Mouse (Mus musculus): ENCODE results near the gene Amotl1. TPM values are rescaled to one million over a fixed set of nuclear protein-coding genes. Genes with fewer than 3 reads are reported as not detected.

Gene Amotl1
- polyA plus RNA-seq, 1 experiment from 2014 or later: 9.5 TPM

- H3K27ac ChIP-seq (ENCODE audit: low read depth, low read length): no peak overlapping the region
Measured at GRCm38 (mm10) chr9:14544034-14544757, 100.7 kb downstream of the Amotl1 start.

DNA sequence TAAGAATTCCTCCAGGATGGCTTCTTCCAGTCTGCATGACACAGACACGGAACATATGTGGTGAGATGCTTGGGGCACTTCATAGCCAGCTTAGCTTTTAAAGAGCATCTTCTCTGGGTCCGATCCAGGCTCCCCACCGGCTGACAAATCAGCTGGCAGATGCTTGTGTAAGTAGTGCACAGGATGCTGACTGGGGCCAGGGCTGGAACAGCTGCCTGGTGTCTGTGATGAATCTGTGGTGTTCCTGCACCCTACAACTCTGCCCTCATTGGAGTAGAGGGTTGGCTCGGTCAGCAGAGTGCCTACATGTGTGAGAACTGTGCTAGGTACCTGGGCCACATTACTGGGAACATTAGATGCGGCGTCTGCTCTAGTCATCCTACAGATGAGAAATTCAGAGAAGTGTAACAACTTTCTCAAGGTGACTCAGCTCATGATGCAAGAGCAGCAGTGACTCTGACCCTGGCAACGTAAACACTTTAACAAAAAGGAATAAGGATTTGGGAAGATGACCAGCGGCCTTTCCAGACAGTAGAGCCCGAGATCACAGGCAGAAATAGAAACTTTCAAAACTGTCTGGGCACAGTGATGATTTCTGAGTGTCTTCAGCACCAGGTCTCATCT, 109.9 kb downstream of the Amotl1 start:
- 71% methylated on average over 9 of the region's 9 CpGs for WGBS
- Histone ChIP-seq H3K36me3 (ENCODE audit: control insufficient read depth, insufficient read depth, low read length) (no peaks in the 10 kb centered on the region), H3K4me3 (ENCODE audit: low read depth, low read length) (no peak overlapping the region), H3K27me3 (replicated peaks; ENCODE audit: control insufficient read depth, insufficient read depth, low read length) (no peaks in the 10 kb centered on the region), H3K4me2 (no peak overlapping the region), H3K27ac (ENCODE audit: low read depth, low read length) (no peak overlapping the region), H3K9me3 (ENCODE audit: control insufficient read depth, low read length) (no peaks in the 10 kb centered on the region), H3K4me1 (replicated peaks; ENCODE audit: control insufficient read depth, insufficient read depth, low read length) (no peaks in the 10 kb centered on the region), H3K9ac (ENCODE audit: low read depth, low read length) (no peak overlapping the region)
- DNase-seq (ENCODE audit: low spot score) (no peak), ATAC-seq (replicated peaks; ENCODE audit: low FRiP score) (no peak)

More at GRCm38 (mm10) chr9:14544034-14544757, 100.7 kb downstream of the Amotl1 start:
- peaks cover 6% of the 10 kb centered on the region for H3K36me3 ChIP-seq (ENCODE audit: control insufficient read depth, insufficient read depth, low read length)
- no peaks in the 10 kb centered on the region for H3K4me1 ChIP-seq (replicated peaks; ENCODE audit: control insufficient read depth, insufficient read depth, low read length)
- no peak overlapping the region for H3K4me3 ChIP-seq (ENCODE audit: low read depth, low read length)
- H3K4me2 ChIP-seq: no peak overlapping the region
- DNase-seq (ENCODE audit: low spot score) (no peak), ATAC-seq (replicated peaks; ENCODE audit: low FRiP score) (no peak)
- H3K9me3 ChIP-seq (ENCODE audit: control insufficient read depth, low read length): no peaks in the 10 kb centered on the region
- no peak overlapping the region for H3K9ac ChIP-seq (ENCODE audit: low read depth, low read length)
- WGBS: 61% methylated on average over 9 of the region's 9 CpGs
- H3K27me3 ChIP-seq (replicated peaks; ENCODE audit: control insufficient read depth, insufficient read depth, low read length): no peaks in the 10 kb centered on the region

DNA sequence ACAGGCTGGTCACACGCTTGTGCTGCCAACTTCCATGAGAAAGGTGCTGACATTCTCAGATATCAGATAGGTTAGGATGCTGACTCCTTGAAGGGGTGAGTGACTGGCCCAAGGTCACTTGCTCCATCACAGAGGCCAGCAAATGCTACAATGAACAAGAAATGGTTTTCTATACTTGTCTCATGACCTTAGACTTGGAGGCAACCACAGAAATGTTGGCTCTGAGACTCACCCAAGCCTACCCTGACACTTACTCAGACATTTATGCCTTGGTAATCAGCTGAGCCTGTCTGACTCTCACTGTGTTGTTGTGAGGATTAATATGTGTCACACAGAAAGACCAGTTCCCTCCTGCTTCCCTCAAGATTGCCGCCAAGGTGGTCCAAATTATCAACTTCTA, 111.2 kb downstream of the Amotl1 start:
- no peak overlapping the region for H3K9ac ChIP-seq (ENCODE audit: low read depth, low read length)
- no peaks in the 10 kb centered on the region for H3K9me3 ChIP-seq (ENCODE audit: control insufficient read depth, low read length)
- no peak overlapping the region for H3K27ac ChIP-seq (ENCODE audit: low read depth, low read length)
- H3K4me2 ChIP-seq: no peak overlapping the region
- H3K4me1 ChIP-seq (replicated peaks; ENCODE audit: control insufficient read depth, insufficient read depth, low read length): no peaks in the 10 kb centered on the region
- 76% methylated on average over 2 of the region's 2 CpGs for WGBS
- ATAC-seq (replicated peaks; ENCODE audit: low FRiP score) (no peak), DNase-seq (ENCODE audit: low spot score) (no peak)
- H3K36me3 ChIP-seq (ENCODE audit: control insufficient read depth, insufficient read depth, low read length): no peaks in the 10 kb centered on the region
- no peaks in the 10 kb centered on the region for H3K27me3 ChIP-seq (replicated peaks; ENCODE audit: control insufficient read depth, insufficient read depth, low read length)
- no peak overlapping the region for H3K4me3 ChIP-seq (ENCODE audit: low read depth, low read length)

DNA sequence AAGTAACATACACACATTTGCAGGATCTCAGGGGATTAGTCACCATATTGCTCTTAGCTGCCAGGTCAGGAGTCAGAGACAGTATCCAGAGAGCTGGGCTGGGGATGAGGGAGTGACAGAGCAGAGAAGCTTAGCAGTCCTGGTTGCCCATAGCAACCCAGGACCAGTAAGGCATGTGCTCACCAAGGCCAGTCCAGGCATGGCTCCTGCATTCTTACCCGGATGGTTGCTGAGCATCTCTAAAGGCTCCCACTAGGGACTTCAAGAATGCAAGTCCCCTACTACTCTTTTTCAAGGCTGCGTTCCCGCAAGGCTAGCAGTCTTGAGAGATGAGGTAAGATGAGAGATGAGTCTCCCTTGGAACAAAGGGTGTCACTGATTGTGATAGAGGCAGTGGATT, 112.6 kb downstream of the Amotl1 start:
- H3K4me3 ChIP-seq (ENCODE audit: low read depth, low read length): no peak overlapping the region
- H3K4me2 ChIP-seq: no peak overlapping the region
- ATAC-seq (replicated peaks; ENCODE audit: low FRiP score): no peak
- DNase-seq (ENCODE audit: low spot score): no peak
- H3K27ac ChIP-seq (ENCODE audit: low read depth, low read length): no peak overlapping the region
- no peak overlapping the region for H3K9ac ChIP-seq (ENCODE audit: low read depth, low read length)
- no peaks in the 10 kb centered on the region for H3K36me3 ChIP-seq (ENCODE audit: control insufficient read depth, insufficient read depth, low read length)
- H3K9me3 ChIP-seq (ENCODE audit: control insufficient read depth, low read length): no peaks in the 10 kb centered on the region
- 63% methylated on average over 3 of the region's 3 CpGs for WGBS
- no peaks in the 10 kb centered on the region for H3K4me1 ChIP-seq (replicated peaks; ENCODE audit: control insufficient read depth, insufficient read depth, low read length)
- no peaks in the 10 kb centered on the region for H3K27me3 ChIP-seq (replicated peaks; ENCODE audit: control insufficient read depth, insufficient read depth, low read length)

DNA sequence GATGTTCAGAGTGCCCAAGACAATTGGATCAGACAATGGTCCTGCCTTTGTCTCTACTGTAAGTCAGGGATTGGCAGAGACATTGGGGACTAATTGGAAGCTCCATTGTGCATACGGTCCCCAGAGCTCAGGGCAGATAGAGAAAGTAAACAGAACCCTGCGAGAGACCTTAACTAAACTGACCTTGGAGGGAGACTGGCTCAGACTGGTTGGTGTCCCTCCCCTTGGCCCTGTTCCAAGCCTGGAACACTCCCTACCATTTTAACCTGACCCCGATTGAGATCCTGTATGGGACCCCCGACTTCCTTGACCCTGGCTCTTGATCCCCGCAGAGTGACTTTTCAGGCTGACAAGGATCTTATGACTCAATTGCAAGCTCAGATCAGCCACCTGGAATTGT, 114.9 kb downstream of the Amotl1 start:
- H3K4me3 ChIP-seq (ENCODE audit: low read depth, low read length): no peak overlapping the region
- 70% methylated on average over 5 of the region's 5 CpGs for WGBS

DNA sequence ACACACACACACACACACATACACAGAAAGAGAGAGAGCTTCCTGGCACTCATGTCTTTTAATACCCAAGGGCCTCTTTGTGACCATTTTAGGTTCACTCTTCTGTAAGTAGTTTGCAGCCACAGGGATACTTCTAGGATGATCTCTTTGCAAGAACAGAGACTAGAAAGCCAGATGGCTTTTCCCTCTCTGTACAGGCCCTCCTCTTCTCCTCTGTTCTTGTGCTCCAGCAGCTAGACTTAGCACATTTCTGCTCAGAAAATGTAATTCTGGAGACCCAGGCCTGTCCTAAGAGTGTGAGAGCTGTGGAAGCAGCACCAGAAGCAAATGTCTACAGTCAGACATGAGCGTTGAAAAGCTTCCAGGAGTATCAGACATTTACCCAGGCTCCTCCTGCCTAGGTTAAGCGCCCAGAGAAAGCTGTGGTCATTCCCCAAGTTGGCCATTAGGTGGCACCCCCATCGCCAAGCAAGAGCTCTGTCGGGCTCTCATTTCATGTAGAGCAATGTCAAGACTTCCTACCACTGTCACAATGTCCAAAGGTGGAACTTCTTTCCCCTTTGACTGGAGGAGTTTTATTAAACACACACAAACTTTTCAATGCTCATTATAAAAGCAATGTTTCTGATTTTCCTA, 121.3 kb downstream of the Amotl1 start:
- Histone ChIP-seq H3K27ac (ENCODE audit: low read depth, low read length) (no peak overlapping the region), H3K4me2 (no peak overlapping the region), H3K27me3 (replicated peaks; ENCODE audit: control insufficient read depth, insufficient read depth, low read length) (no peaks in the 10 kb centered on the region), H3K4me1 (replicated peaks; ENCODE audit: control insufficient read depth, insufficient read depth, low read length) (0 out of 2 replicates have a peak, but pooled peaks cover 3% of the 10 kb centered on the region), H3K9me3 (ENCODE audit: control insufficient read depth, low read length) (no peaks in the 10 kb centered on the region), H3K4me3 (ENCODE audit: low read depth, low read length) (no peak overlapping the region), H3K36me3 (ENCODE audit: control insufficient read depth, insufficient read depth, low read length) (no peaks in the 10 kb centered on the region), H3K9ac (ENCODE audit: low read depth, low read length) (no peak overlapping the region)
- 13% methylated on average over 4 of the region's 4 CpGs for WGBS
- DNase-seq (ENCODE audit: low spot score) (no peak), ATAC-seq (replicated peaks; ENCODE audit: low FRiP score) (no peak; the same call in 1 of the 2 replicates)

More for the DNA sequence above, 114.9 kb downstream of the Amotl1 start:
- Histone ChIP-seq H3K4me1 (replicated peaks; ENCODE audit: control insufficient read depth, insufficient read depth, low read length) (no peaks in the 10 kb centered on the region), H3K9me3 (ENCODE audit: control insufficient read depth, low read length) (no peaks in the 10 kb centered on the region), H3K36me3 (ENCODE audit: control insufficient read depth, insufficient read depth, low read length) (no peaks in the 10 kb centered on the region), H3K9ac (ENCODE audit: low read depth, low read length) (no peak overlapping the region), H3K4me2 (no peak overlapping the region), H3K27ac (ENCODE audit: low read depth, low read length) (no peak overlapping the region), H3K27me3 (replicated peaks; ENCODE audit: control insufficient read depth, insufficient read depth, low read length) (no peaks in the 10 kb centered on the region)
- DNase-seq (ENCODE audit: low spot score) (no peak), ATAC-seq (replicated peaks; ENCODE audit: low FRiP score) (no peak)

GRCm38 (mm10) chr9:14521695-14522094, 123.2 kb downstream of the Amotl1 start:
- no peaks in the 10 kb centered on the region for H3K27me3 ChIP-seq (replicated peaks; ENCODE audit: control insufficient read depth, insufficient read depth, low read length)
- DNase-seq (ENCODE audit: low spot score) (no peak), ATAC-seq (replicated peaks; ENCODE audit: low FRiP score) (no peak)
- H3K4me3 ChIP-seq (ENCODE audit: low read depth, low read length): no peak overlapping the region
- H3K9ac ChIP-seq (ENCODE audit: low read depth, low read length): no peak overlapping the region
- H3K4me2 ChIP-seq: no peak overlapping the region
- H3K36me3 ChIP-seq (ENCODE audit: control insufficient read depth, insufficient read depth, low read length): no peaks in the 10 kb centered on the region
- 30% methylated on average over 2 of the region's 2 CpGs for WGBS
- H3K27ac ChIP-seq (ENCODE audit: low read depth, low read length): no peak overlapping the region
- no peaks in the 10 kb centered on the region for H3K9me3 ChIP-seq (ENCODE audit: control insufficient read depth, low read length)
- H3K4me1 ChIP-seq (replicated peaks; ENCODE audit: control insufficient read depth, insufficient read depth, low read length): 0 out of 2 replicates have a peak, but pooled peaks cover 3% of the 10 kb centered on the region

- WGBS: 56% methylated on average over 3 of the region's 3 CpGs
Measured at GRCm38 (mm10) chr9:14520971-14521670, 123.7 kb downstream of the Amotl1 start.

More at GRCm38 (mm10) chr9:14520971-14521670, 123.7 kb downstream of the Amotl1 start:
- H3K27me3 ChIP-seq (replicated peaks; ENCODE audit: control insufficient read depth, insufficient read depth, low read length): no peaks in the 10 kb centered on the region
- no peak overlapping the region for H3K4me3 ChIP-seq (ENCODE audit: low read depth, low read length)
- H3K9ac ChIP-seq (ENCODE audit: low read depth, low read length): no peak overlapping the region
- ATAC-seq (replicated peaks; ENCODE audit: low FRiP score) (no peak), DNase-seq (ENCODE audit: low spot score) (no peak)
- no peaks in the 10 kb centered on the region for H3K36me3 ChIP-seq (ENCODE audit: control insufficient read depth, insufficient read depth, low read length)
- H3K4me2 ChIP-seq: no peak overlapping the region
- H3K27ac ChIP-seq (ENCODE audit: low read depth, low read length): no peak overlapping the region
- H3K9me3 ChIP-seq (ENCODE audit: control insufficient read depth, low read length): no peaks in the 10 kb centered on the region
- 0 out of 2 replicates have a peak, but pooled peaks cover 3% of the 10 kb centered on the region for H3K4me1 ChIP-seq (replicated peaks; ENCODE audit: control insufficient read depth, insufficient read depth, low read length)
